Mouse (Mus musculus): ENCODE results near the gene Hs2st1.

DNA sequence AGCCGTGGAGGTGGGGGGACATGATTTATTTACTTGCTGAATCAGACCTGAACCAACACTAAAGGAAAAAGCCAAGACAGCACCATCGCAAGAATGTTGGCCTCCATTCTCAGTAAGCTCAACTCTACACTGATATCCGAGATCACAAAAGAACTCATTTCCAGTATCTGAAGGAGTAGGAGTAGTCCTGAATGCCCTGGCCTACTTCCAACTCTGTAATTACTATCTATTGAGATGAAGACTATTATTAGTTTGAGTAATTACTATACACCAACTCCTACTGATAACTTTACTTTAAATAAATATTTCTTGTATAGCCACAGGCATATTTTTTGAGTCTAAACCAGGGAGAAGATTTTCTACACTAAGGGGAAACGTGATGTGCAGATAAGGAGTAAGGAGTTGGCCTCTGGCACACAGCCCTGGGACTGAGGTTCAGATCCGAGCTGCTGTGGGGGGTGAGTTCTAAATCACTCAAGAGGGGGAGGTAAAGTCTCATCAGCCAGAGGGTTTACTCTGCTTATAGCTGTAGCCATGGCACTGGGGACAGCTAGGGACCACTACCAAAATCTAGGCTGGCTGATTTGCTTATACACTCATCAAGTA is 109.7 kb downstream of the Hs2st1 start:
- TF ChIP-seq TAL1 (IDR thresholded peaks at IDR 0.05; ENCODE audit: low read length) = no peak
- TF ChIP-seq RAD21 (IDR thresholded peaks at IDR 0.05; ENCODE audit: low read depth, low read length) = no peak
- TF ChIP-seq POLR2A (IDR thresholded peaks at IDR 0.05; ENCODE audit: control insufficient read depth in 1 of 2, insufficient read depth in 1 of 2, low read depth in 1 of 2, low read length in 2 of 2, poor library complexity in 1 of 2) = no peak
- no peak for TF ChIP-seq ZC3H11A (IDR thresholded peaks at IDR 0.05; ENCODE audit: low read depth, low read length)
- TF ChIP-seq CTCF (IDR thresholded peaks at IDR 0.05 in 2 of 3, conservative IDR thresholded peaks at IDR 0.05 in 1 of 3; ENCODE audit: control insufficient read depth in 1 of 3, insufficient read depth in 1 of 3, low read depth in 2 of 3, low read length in 3 of 3, poor library complexity in 1 of 3, severe bottlenecking in 1 of 3) = no peak
- no peak for TF ChIP-seq ZMIZ1 (IDR thresholded peaks at IDR 0.05; ENCODE audit: low read depth, low read length)
- no peak for TF ChIP-seq EP300 (IDR thresholded peaks at IDR 0.05; ENCODE audit: low read depth in 1 of 2, low read length in 2 of 2)
- TF ChIP-seq ZNF384 (IDR thresholded peaks at IDR 0.05; ENCODE audit: low read depth, low read length) = no peak
- TF ChIP-seq ETS1 (IDR thresholded peaks at IDR 0.05; ENCODE audit: low read depth, low read length) = no peak

All from MEL (cell line).